Comparison of ENCODE assay signal across 9 mouse cellular contexts in the genomic region with DNA sequence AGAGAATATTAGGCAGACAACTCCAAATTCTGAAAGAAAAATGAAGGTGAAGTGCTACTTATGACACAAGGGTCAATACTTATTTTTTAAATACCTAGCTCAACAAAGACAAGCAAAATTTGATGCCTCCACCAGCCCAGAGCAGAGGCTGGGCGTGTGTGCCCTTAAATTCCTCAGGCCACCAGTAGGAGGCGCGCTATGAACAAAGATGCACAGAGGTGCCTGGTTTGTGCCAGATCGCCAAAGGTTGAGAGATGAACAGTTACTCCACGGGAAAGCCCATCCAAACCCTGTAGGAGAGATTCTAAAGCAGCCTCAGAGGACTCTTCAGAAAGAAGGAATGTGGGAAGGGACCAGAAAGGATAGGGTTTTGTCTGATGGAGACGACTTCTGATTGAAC. TPM values are rescaled to one million over a fixed set of nuclear protein-coding genes. Genes with fewer than 3 reads are reported as not detected.
DNase-seq lines count a peak whose midpoint lies in the region; ATAC-seq lines count a peak whose summit lies in the region.
"Had no signal": no experiment of that assay in that cellular context is flagged by ENCODE, and none has a peak within 500 bp of the region (broad histone marks: within the 10 kb centered on the region; RNA-seq: fewer than 3 reads in every experiment).

No protein-coding gene starts in this region.

- H3K36me3 ChIP-seq in midbrain, embryonic 11.5 days (ENCODE audit: control insufficient read depth, insufficient read depth, low read length), result no peaks in the 10 kb centered on the region
- no peaks in the 10 kb centered on the region for H3K36me3 ChIP-seq in midbrain, embryonic 15.5 days (replicated peaks)
- peaks cover 4% of the 10 kb centered on the region; the same call in 1 of the 2 replicates for H3K36me3 ChIP-seq in embryonic facial prominence, embryonic 10.5 days (replicated peaks)
- peaks cover 2% of the 10 kb centered on the region; the same call in 1 of the 2 replicates for H3K36me3 ChIP-seq in limb, embryonic 10.5 days
- H3K36me3 ChIP-seq: neural tube, embryonic 12.5 days had no signal

- H3K4me1 ChIP-seq in midbrain, embryonic 11.5 days (ENCODE audit: control insufficient read depth, insufficient read depth, low read length), result peaks cover 9% of the 10 kb centered on the region; the same call in 1 of the 2 replicates
- H3K4me1 ChIP-seq in midbrain, embryonic 15.5 days, result peaks cover 10% of the 10 kb centered on the region
- peaks cover 7% of the 10 kb centered on the region for H3K4me1 ChIP-seq in embryonic facial prominence, embryonic 10.5 days
- peaks cover 6% of the 10 kb centered on the region for H3K4me1 ChIP-seq in limb, embryonic 10.5 days

- no peak overlapping the region for H3K9ac ChIP-seq in midbrain, embryonic 11.5 days (ENCODE audit: low read length)
- H3K9ac ChIP-seq in midbrain, embryonic 15.5 days, result no peak overlapping the region
- H3K9ac ChIP-seq: neural tube, embryonic 12.5 days had no signal

- DNase-seq in midbrain, embryonic 11.5 days (ENCODE audit: low spot score, missing footprints), result peak; percentile 91
- peak; percentile 74 for DNase-seq in adrenal gland, postnatal 36 days
- DNase-seq in embryonic facial prominence, embryonic 10.5 days (ENCODE audit: low spot score), result peak; percentile 77
- peak; percentile 85 for DNase-seq in heart, postnatal 4 days
- DNase-seq in limb, embryonic 10.5 days (ENCODE audit: low spot score), result peak; percentile 79
- DNase-seq in naive thymus-derived CD4-positive, alpha-beta T cell, adult 2 months (ENCODE audit: low read depth), result peak; percentile 86
- peak; percentile 43 to 50 for DNase-seq in thymus, adult 18-20 months

- H3K27me3 ChIP-seq in midbrain, embryonic 11.5 days (ENCODE audit: control insufficient read depth, insufficient read depth, low read length), result no peaks in the 10 kb centered on the region
- no peaks in the 10 kb centered on the region for H3K27me3 ChIP-seq in midbrain, embryonic 15.5 days (replicated peaks)
- H3K27me3 ChIP-seq in embryonic facial prominence, embryonic 10.5 days (replicated peaks; ENCODE audit: low read depth, poor library complexity, severe bottlenecking), result no peaks in the 10 kb centered on the region
- H3K27me3 ChIP-seq in limb, embryonic 10.5 days (ENCODE audit: low read depth, poor library complexity, severe bottlenecking), result no peaks in the 10 kb centered on the region
- H3K27me3 ChIP-seq: neural tube, embryonic 12.5 days had no signal

- no peaks in the 10 kb centered on the region for H3K9me3 ChIP-seq in midbrain, embryonic 11.5 days (ENCODE audit: control insufficient read depth, low read length)
- H3K9me3 ChIP-seq in midbrain, embryonic 15.5 days, result no peaks in the 10 kb centered on the region
- no peaks in the 10 kb centered on the region for H3K9me3 ChIP-seq in embryonic facial prominence, embryonic 10.5 days
- no peaks in the 10 kb centered on the region for H3K9me3 ChIP-seq in limb, embryonic 10.5 days (replicated peaks)
- H3K9me3 ChIP-seq: neural tube, embryonic 12.5 days had no signal

- H3K27ac ChIP-seq in midbrain, embryonic 11.5 days (ENCODE audit: low read depth, low read length), result no peak overlapping the region
- no peak overlapping the region for H3K27ac ChIP-seq in midbrain, embryonic 15.5 days
- no peak overlapping the region for H3K27ac ChIP-seq in embryonic facial prominence, embryonic 10.5 days (replicated peaks)
- no peak overlapping the region for H3K27ac ChIP-seq in limb, embryonic 10.5 days
- H3K27ac ChIP-seq: neural tube, embryonic 12.5 days had no signal

- WGBS in midbrain, embryonic 11.5 days, result 19% methylated on average over 6 of the region's 6 CpGs
- WGBS in midbrain, embryonic 15.5 days, result 18% methylated on average over 6 of the region's 6 CpGs
- 17% methylated on average over 6 of the region's 6 CpGs for WGBS in embryonic facial prominence, embryonic 10.5 days
- 20% methylated on average over 6 of the region's 6 CpGs for WGBS in limb, embryonic 10.5 days

- ATAC-seq in midbrain, embryonic 11.5 days (ENCODE audit: low FRiP score), result peak; percentile 43; the same call in 1 of the 2 replicates
- no peak for ATAC-seq in midbrain, embryonic 15.5 days (replicated peaks)

- no peak overlapping the region for H3K4me2 ChIP-seq in midbrain, embryonic 11.5 days
- H3K4me2 ChIP-seq in midbrain, embryonic 15.5 days, result no peak overlapping the region
- H3K4me2 ChIP-seq: neural tube, embryonic 12.5 days had no signal

- no peak overlapping the region for H3K4me3 ChIP-seq in midbrain, embryonic 11.5 days (ENCODE audit: low read depth, low read length)
- no peak overlapping the region for H3K4me3 ChIP-seq in midbrain, embryonic 15.5 days
- no peak overlapping the region for H3K4me3 ChIP-seq in embryonic facial prominence, embryonic 10.5 days
- no peak overlapping the region for H3K4me3 ChIP-seq in limb, embryonic 10.5 days
- H3K4me3 ChIP-seq: neural tube, embryonic 12.5 days had no signal

RNA-seq across cellular contexts. Expression of a gene that starts 35.1 kb away (rescaled TPM):
- 17.5 and 19.3 TPM in 2 replicates for polyA plus RNA-seq in midbrain, embryonic 11.5 days (2014; fragmentation: Nextera tagmentation; extraction: Ambion mirVana)
- 31.4 TPM in 2 replicates for polyA plus RNA-seq in midbrain, embryonic 15.5 days (2015; fragmentation: Nextera tagmentation; extraction: Ambion mirVana)
- total RNA-seq in adrenal gland, postnatal 36 days (2021), result 10 to 100 TPM; 36.1 to 42.2 TPM
- polyA plus RNA-seq in embryonic facial prominence, embryonic 10.5 days (2016; fragmentation: Nextera tagmentation; extraction: Ambion mirVana), result 11.1 and 12.0 TPM in 2 replicates
- total RNA-seq in heart, postnatal 4 days (2021), result 10 to 100 TPM; 33.2 to 34.8 TPM
- 10.7 and 13.3 TPM in 2 replicates for polyA plus RNA-seq in limb, embryonic 10.5 days (2016; fragmentation: Nextera tagmentation; extraction: Ambion mirVana)

RNA-seq across cellular contexts. Expression of a gene that starts 36.1 kb away (rescaled TPM):
- polyA plus RNA-seq in midbrain, embryonic 11.5 days (2014; fragmentation: Nextera tagmentation; extraction: Ambion mirVana), result 21.5 and 22.7 TPM in 2 replicates
- 17.2 and 18.5 TPM in 2 replicates for polyA plus RNA-seq in midbrain, embryonic 15.5 days (2015; fragmentation: Nextera tagmentation; extraction: Ambion mirVana)
- total RNA-seq in adrenal gland, postnatal 36 days (2021), result 1 to 10 TPM; 5.7 to 7.0 TPM
- polyA plus RNA-seq in embryonic facial prominence, embryonic 10.5 days (2016; fragmentation: Nextera tagmentation; extraction: Ambion mirVana), result 30.2 and 31.7 TPM in 2 replicates
- total RNA-seq in heart, postnatal 4 days (2021), result 1 to 10 TPM; 2.4 to 3.3 TPM
- 27.1 and 34.4 TPM in 2 replicates for polyA plus RNA-seq in limb, embryonic 10.5 days (2016; fragmentation: Nextera tagmentation; extraction: Ambion mirVana)
